Mouse (Mus musculus): ENCODE results near the gene Lrig3.

The Lrig3 gene

GRCm38 (mm10) chr10:125964709-125965108, 1.3 kb upstream of the Lrig3 start:
- DNase-seq (ENCODE audit: low read depth, low spot score), result no peak

GRCm38 (mm10) chr10:125966481-125967251, 698 bp downstream of the Lrig3 start:
- DNase-seq (ENCODE audit: low read depth, low spot score), result no peak

- DNase-seq (ENCODE audit: low read depth, low spot score), result no peak
These were observed 1.6 kb downstream of the Lrig3 start for GRCm38 (mm10) chr10:125967436-125968160.

GRCm38 (mm10) chr10:125968191-125969132, 2.5 kb downstream of the Lrig3 start:
- no peak for DNase-seq (ENCODE audit: low read depth, low spot score)

GRCm38 (mm10) chr10:125969133-125969490, 3.1 kb downstream of the Lrig3 start:
- no peak for DNase-seq (ENCODE audit: low read depth, low spot score)

- no peak for DNase-seq (ENCODE audit: low read depth, low spot score)
These were observed 4.1 kb downstream of the Lrig3 start for GRCm38 (mm10) chr10:125970031-125970430.

- DNase-seq (ENCODE audit: low read depth, low spot score), result no peak
These were observed 4.5 kb downstream of the Lrig3 start for GRCm38 (mm10) chr10:125970500-125970899.

- DNase-seq (ENCODE audit: low read depth, low spot score), result no peak
These were observed 7.8 kb downstream of the Lrig3 start for GRCm38 (mm10) chr10:125973726-125974125.

GRCm38 (mm10) chr10:125981938-125982337, 16.0 kb downstream of the Lrig3 start:
- DNase-seq (ENCODE audit: low read depth, low spot score), result no peak

GRCm38 (mm10) chr10:125984473-125985035, 18.6 kb downstream of the Lrig3 start:
- no peak for DNase-seq (ENCODE audit: low read depth, low spot score)

- DNase-seq (ENCODE audit: low read depth, low spot score), result no peak
These were observed 19.8 kb downstream of the Lrig3 start for GRCm38 (mm10) chr10:125985795-125986194.

- DNase-seq (ENCODE audit: low read depth, low spot score), result no peak
These were observed 20.5 kb downstream of the Lrig3 start for GRCm38 (mm10) chr10:125986443-125986842.

- no peak for DNase-seq (ENCODE audit: low read depth, low spot score)
These were observed 21.3 kb downstream of the Lrig3 start for GRCm38 (mm10) chr10:125987307-125987706.

GRCm38 (mm10) chr10:125988037-125988436, 22.1 kb downstream of the Lrig3 start:
- DNase-seq (ENCODE audit: low read depth, low spot score), result no peak

GRCm38 (mm10) chr10:125989890-125990289, 23.9 kb downstream of the Lrig3 start:
- no peak for DNase-seq (ENCODE audit: low read depth, low spot score)

GRCm38 (mm10) chr10:125990394-125990793, 24.4 kb downstream of the Lrig3 start:
- DNase-seq (ENCODE audit: low read depth, low spot score), result no peak

- no peak for DNase-seq (ENCODE audit: low read depth, low spot score)
These were observed 25.9 kb downstream of the Lrig3 start for GRCm38 (mm10) chr10:125991819-125992218.

- DNase-seq (ENCODE audit: low read depth, low spot score), result no peak
These were observed 28.9 kb downstream of the Lrig3 start for GRCm38 (mm10) chr10:125994855-125995254.

- no peak for DNase-seq (ENCODE audit: low read depth, low spot score)
These were observed 29.7 kb downstream of the Lrig3 start for GRCm38 (mm10) chr10:125995701-125996100.

GRCm38 (mm10) chr10:125996989-125997388, 31.0 kb downstream of the Lrig3 start:
- DNase-seq (ENCODE audit: low read depth, low spot score), result no peak

- no peak for DNase-seq (ENCODE audit: low read depth, low spot score)
These were observed 33.6 kb downstream of the Lrig3 start for GRCm38 (mm10) chr10:125999561-125999960.
